Mouse (Mus musculus): ENCODE measurements around the gene Gm21834.
A peak's percentile ranks its signal among the peaks of the same experiment; 100 is the strongest.

The Gm21834 gene

DNA sequence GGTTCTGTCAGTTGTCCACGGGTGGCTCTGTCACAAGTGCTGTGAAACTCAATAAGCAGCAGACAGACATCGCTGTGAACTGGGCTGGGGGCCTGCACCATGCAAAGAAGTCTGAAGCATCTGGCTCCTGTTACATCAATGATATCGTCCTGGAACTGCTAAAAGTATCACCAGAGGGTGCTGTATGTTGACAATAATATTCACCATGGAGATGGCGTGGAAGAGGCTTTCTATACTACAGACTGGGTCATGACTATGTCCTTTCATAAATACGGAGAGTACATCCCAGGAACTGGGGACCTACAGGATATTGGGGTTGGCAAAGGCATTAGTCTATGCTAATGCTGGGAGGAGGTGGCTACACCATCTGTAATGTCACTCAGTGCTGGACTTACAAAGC, at the start of gene Gm21834:
Gene Gm21834, minus strand, starts transcription at position 101 of the 400 bp plus-strand sequence.
- no peak for DNase-seq (ENCODE audit: low spot score)

DNA sequence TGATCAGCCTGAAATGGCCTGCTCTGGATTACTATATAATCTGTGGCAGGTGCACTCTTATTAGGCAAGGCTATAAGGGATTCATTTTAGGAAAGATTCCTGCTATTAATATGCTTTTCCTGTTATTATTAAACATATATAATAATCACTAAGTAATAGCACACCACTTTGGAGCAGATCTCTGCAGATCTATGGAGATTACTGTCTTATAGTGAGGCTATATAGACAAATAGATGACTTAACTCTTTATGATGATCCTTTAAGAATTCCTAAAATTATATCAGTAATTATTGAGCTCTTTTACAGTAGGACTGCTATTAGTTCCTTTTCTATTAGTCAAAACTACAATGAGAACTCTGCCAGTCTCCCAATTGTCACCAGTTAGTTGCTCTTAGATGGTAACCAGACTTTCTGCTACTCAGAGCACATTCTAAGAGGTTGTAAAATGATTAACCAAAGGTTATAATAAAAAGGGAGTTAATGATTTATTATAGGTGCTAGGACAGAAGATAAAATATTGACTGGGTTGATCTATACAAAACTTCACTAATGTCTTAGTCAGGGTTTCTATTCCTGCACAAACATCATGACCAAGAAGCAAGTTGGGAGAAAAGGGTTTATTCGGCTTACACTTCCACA, 46.3 kb upstream of the Gm21834 start:
- no peak for DNase-seq (ENCODE audit: low spot score)

DNA sequence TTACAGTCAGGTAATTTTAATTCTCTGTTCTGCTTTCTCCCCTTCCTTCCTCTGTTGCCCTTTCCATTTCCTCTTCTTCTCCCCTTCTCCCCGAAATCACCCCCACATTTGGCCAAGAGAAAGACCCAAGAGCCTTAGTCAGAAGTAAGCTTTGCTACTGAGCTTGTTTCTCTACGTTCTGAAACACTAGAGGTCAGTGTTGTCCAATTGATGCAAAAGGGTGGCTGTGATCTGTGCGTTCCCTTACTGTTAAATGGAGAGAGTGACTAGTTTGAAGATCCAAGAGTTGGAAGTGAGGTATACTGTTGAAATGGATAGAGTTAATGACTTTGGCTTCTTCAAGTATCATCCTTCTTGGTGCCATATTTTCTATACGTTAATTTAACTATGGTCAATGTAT, 28.9 kb upstream of the Gm21834 start:
- peak; percentile 68 for DNase-seq (ENCODE audit: low spot score)

DNA sequence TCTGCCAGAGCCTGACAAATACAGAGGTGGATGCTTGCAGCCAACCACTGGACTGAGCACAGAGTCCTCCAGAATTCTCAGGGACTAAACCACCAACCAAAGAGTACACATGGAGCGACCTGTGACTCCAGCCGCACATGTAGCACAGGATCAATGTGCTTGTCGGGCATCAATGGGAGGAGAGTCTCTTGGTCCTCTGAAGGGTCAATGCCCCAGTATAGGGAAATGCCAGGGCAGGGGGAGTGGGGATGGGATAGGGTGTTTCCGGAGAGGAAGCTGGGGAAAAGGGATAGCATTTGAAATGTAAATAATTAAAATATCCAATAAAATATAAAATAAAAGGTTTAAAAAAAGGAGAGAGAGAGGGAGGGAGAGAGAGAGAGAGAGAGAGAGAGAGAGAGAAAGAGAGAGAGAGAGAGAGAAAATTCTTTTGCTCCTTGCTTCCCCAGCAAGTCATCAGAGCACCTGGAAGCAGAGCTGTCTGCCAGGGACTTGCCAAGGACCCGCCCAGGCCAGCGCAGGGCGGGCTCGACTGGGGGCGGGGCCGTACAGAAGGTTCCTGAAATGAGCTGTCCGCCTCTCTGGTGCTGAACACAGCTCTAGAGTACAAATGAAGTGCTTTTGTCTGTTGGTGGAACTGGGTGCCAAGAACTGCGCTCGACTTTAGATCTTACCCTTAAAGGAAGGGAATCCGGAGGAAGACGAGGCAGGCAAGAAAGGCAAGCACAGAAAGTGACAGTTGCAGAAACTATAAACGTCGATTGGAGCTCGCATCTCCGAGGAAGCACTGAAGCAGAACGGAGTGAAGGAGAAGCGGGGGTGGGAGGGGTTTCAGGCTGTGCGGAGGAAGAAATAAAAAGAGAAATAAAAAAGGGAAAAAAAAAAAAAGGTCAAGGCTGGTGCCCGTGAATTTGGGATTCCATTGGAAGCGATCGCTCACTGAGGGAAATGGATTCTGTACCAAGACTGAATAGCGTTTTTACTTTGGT, 26.9 kb upstream of the Gm21834 start, which contains the start of gene Cntnap5c:
Gene Cntnap5c, plus strand, starts transcription at position 949 of the 989 bp plus-strand sequence.
- peak; percentile 75 for DNase-seq (ENCODE audit: low spot score)

DNA sequence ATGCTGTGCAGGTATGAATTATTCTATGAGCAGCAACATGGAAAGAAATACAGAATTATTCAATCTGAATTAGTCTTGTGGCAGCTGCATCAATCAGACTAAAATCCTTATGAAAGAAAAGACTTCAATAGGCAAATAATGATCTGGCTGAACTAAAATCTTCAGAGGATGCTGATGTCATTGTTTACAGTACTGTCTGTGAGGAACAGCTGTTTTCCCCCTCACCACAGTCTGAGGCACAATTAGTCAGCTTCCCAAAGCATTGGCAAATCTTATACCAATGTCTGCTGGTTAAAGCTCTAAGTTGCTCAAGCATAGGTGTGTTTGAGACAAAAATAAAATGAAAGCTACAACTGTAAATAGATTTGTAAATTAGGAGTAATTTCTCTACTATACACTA, 25.3 kb upstream of the Gm21834 start:
- DNase-seq (ENCODE audit: low spot score) = no peak

DNA sequence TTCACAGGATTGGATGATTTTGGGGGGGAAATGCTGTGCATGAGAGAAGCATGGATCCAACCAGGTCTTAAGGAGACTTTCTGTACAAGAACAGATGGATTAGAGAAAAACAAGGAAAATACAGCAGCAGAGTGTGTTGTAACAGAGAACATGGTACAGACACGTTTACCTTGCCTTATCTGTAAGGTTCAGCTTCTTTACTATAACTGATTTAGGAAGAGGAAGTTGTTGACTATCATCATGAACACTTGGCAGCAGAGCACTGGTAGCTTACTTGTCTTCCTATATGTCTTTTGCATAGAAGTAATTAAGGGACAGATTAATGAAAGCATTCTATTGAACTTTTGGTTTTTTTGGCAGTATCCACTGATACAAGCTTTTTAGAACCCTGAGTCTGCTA, 16.0 kb upstream of the Gm21834 start:
- DNase-seq (ENCODE audit: low spot score) = no peak

DNA sequence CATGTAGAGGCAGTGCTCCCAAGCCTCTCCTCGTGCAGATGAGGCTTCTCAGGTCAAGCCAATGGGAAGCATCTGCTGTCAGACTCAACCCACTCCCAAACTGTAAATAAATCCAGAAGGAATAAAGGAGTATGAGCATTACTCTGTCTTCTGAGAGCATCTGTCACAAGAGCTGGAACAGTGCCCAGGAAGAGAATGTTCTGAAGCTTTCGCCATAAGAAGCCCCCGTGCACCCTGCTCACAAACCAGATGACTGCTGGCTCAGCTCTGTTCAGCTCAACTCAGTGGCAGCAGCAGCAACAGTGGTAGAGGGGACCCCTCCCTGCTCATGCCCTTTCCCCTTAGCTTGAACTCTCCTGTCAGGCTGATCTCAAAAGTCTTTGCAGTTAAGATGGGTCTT, 47.2 kb downstream of the Gm21834 start:
- no peak for DNase-seq (ENCODE audit: low spot score)

Measured in retina, embryonic 14.5 days (tissue).